Mouse (Mus musculus): ENCODE measurements around the gene Ccne1. TPM values are rescaled to one million over a fixed set of nuclear protein-coding genes. Genes with fewer than 3 reads are reported as not detected.

The Ccne1 gene
- polyA plus RNA-seq, 1 experiment from 2014 or later = 72.6 TPM

DNA sequence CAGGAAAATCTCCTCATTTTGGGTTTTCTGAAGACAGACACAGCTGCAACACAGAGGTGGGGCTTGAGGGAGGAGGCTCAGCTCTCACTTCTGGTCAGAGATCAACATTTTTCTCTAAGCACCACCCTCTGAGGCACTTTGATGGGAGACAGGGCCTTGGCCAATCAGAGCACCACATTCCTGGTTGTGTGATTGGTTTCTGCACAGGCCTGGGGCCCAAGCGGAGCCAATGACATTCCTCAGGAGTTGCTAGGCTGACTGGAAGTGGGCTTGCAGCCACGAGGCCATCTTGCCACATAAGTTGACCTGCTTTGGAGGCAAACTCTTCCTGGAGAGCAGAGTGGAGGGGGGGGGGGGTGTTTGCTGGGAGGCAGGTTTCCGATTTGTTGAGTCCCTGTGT is 4.7 kb upstream of the Ccne1 start:
- Histone ChIP-seq H3K4me1 (replicated peaks; ENCODE audit: control insufficient read depth, insufficient read depth, low read length) (peaks cover 24% of the 10 kb centered on the region), H3K4me2 (ENCODE audit: low read length) (peak overlapping the region; percentile 6; the same call in 1 of the 2 replicates), H3K36me3 (ENCODE audit: control insufficient read depth, insufficient read depth, low read length) (no peaks in the 10 kb centered on the region), H3K27me3 (replicated peaks; ENCODE audit: control insufficient read depth, insufficient read depth, low read length) (no peaks in the 10 kb centered on the region), H3K9me3 (ENCODE audit: control insufficient read depth, low read length) (no peaks in the 10 kb centered on the region), H3K9ac (ENCODE audit: low read length) (no peak overlapping the region), H3K4me3 (ENCODE audit: low read depth, low read length) (no peak overlapping the region), H3K27ac (ENCODE audit: low read depth) (peak overlapping the region; percentile 77)
- 28% methylated on average over 3 of the region's 3 CpGs for WGBS
- DNase-seq (ENCODE audit: low spot score) (peak; percentile 73), ATAC-seq (replicated peaks; ENCODE audit: low FRiP score, low TSS enrichment, low read depth) (peak; percentile 77)

GRCm38 (mm10) chr7:38108260-38108632 is 912 bp upstream of the Ccne1 start:
- no peaks in the 10 kb centered on the region for H3K9me3 ChIP-seq (ENCODE audit: control insufficient read depth, low read length)
- H3K27ac ChIP-seq (ENCODE audit: low read depth) = peak overlapping the region; percentile 63; the same call in 1 of the 2 replicates
- peak overlapping the region; percentile 82 for H3K4me2 ChIP-seq (ENCODE audit: low read length)
- DNase-seq (ENCODE audit: low spot score) (no peak), ATAC-seq (replicated peaks; ENCODE audit: low FRiP score, low TSS enrichment, low read depth) (no peak)
- peaks cover 31% of the 10 kb centered on the region for H3K4me1 ChIP-seq (replicated peaks; ENCODE audit: control insufficient read depth, insufficient read depth, low read length)
- peaks cover 3% of the 10 kb centered on the region for H3K36me3 ChIP-seq (ENCODE audit: control insufficient read depth, insufficient read depth, low read length)
- no peaks in the 10 kb centered on the region for H3K27me3 ChIP-seq (replicated peaks; ENCODE audit: control insufficient read depth, insufficient read depth, low read length)
- H3K9ac ChIP-seq (ENCODE audit: low read length) = peak overlapping the region; percentile 58
- peak overlapping the region; percentile 69; the same call in 1 of the 2 replicates for H3K4me3 ChIP-seq (ENCODE audit: low read depth, low read length)
- 17% methylated on average over 10 of the region's 10 CpGs for WGBS

- peak overlapping the region; percentile 69 for H3K4me3 ChIP-seq (ENCODE audit: low read depth, low read length)
- ATAC-seq (replicated peaks; ENCODE audit: low FRiP score, low TSS enrichment, low read depth) = no peak; the same call in 1 of the 2 replicates
- H3K9me3 ChIP-seq (ENCODE audit: control insufficient read depth, low read length) = no peaks in the 10 kb centered on the region
- peaks cover 17% of the 10 kb centered on the region for H3K36me3 ChIP-seq (ENCODE audit: control insufficient read depth, insufficient read depth, low read length)
- peak overlapping the region; percentile 49; the same call in 1 of the 2 replicates for H3K27ac ChIP-seq (ENCODE audit: low read depth)
- H3K4me1 ChIP-seq (replicated peaks; ENCODE audit: control insufficient read depth, insufficient read depth, low read length) = peaks cover 24% of the 10 kb centered on the region
- WGBS = under 1% methylated on average over 33 of the region's 47 CpGs
- peak; percentile 74 for DNase-seq (ENCODE audit: low spot score)
- H3K4me2 ChIP-seq (ENCODE audit: low read length) = peak overlapping the region; percentile 83
- H3K27me3 ChIP-seq (replicated peaks; ENCODE audit: control insufficient read depth, insufficient read depth, low read length) = no peaks in the 10 kb centered on the region
- H3K9ac ChIP-seq (ENCODE audit: low read length) = peak overlapping the region; percentile 69
These were observed 523 bp downstream of the Ccne1 start for GRCm38 (mm10) chr7:38106711-38107311.

DNA sequence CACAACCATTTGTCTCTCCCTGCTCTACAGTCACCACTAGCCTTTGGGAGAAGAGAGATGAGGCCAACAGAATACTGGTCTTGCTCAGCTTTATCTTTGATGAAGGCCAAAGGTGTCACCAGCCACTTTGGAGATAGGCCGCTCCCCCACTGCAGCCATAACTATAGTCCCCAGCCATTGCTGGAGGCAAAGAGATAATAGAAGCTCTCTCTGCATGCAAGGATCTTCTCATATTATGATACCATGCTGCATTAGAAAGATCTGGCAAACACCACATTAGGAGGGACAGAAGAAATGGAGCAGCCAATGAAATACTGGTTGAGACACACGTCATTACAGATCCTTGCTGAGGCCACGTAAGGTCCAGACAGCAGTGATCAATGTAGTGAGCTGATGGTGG is 2.0 kb downstream of the Ccne1 start:
- H3K4me1 ChIP-seq (replicated peaks; ENCODE audit: control insufficient read depth, insufficient read depth, low read length) = peaks cover 16% of the 10 kb centered on the region
- DNase-seq (ENCODE audit: low spot score) (no peak), ATAC-seq (replicated peaks; ENCODE audit: low FRiP score, low TSS enrichment, low read depth) (no peak)
- H3K36me3 ChIP-seq (ENCODE audit: control insufficient read depth, insufficient read depth, low read length) = peaks cover 31% of the 10 kb centered on the region
- H3K27me3 ChIP-seq (replicated peaks; ENCODE audit: control insufficient read depth, insufficient read depth, low read length) = no peaks in the 10 kb centered on the region
- no peak overlapping the region for H3K9ac ChIP-seq (ENCODE audit: low read length)
- peak overlapping the region; percentile 83; the same call in 1 of the 2 replicates for H3K4me2 ChIP-seq (ENCODE audit: low read length)
- no peak overlapping the region for H3K4me3 ChIP-seq (ENCODE audit: low read depth, low read length)
- 86% methylated on average over 3 of the region's 3 CpGs for WGBS
- no peak overlapping the region for H3K27ac ChIP-seq (ENCODE audit: low read depth)
- H3K9me3 ChIP-seq (ENCODE audit: control insufficient read depth, low read length) = no peaks in the 10 kb centered on the region

DNA sequence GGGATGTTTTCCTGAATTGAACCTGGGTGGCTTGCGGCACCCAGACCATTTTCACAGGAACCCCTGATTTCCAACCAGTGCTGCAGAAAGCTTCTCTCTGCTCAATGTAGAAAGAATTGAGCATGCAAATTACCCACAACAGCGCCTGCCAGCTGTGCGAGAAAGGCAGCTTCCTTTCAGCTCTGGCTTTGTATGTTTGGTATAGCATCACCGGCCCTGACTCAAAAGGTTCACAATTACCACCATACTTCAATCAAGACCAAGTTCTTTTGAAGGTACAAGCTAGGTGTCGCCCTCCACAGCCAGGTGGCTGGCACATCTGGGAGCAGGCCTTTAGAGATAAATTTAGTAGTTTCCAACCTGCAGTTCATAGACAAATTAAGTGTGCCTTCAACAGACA is 3.2 kb downstream of the Ccne1 start:
- H3K4me1 ChIP-seq (replicated peaks; ENCODE audit: control insufficient read depth, insufficient read depth, low read length) = peaks cover 16% of the 10 kb centered on the region
- H3K36me3 ChIP-seq (ENCODE audit: control insufficient read depth, insufficient read depth, low read length) = peaks cover 44% of the 10 kb centered on the region
- no peak overlapping the region for H3K27ac ChIP-seq (ENCODE audit: low read depth)
- H3K4me2 ChIP-seq (ENCODE audit: low read length) = no peak overlapping the region
- ATAC-seq (replicated peaks; ENCODE audit: low FRiP score, low TSS enrichment, low read depth) (no peak), DNase-seq (ENCODE audit: low spot score) (no peak)
- WGBS = 88% methylated on average over 5 of the region's 5 CpGs
- no peak overlapping the region for H3K4me3 ChIP-seq (ENCODE audit: low read depth, low read length)
- H3K9ac ChIP-seq (ENCODE audit: low read length) = no peak overlapping the region
- no peaks in the 10 kb centered on the region for H3K27me3 ChIP-seq (replicated peaks; ENCODE audit: control insufficient read depth, insufficient read depth, low read length)
- H3K9me3 ChIP-seq (ENCODE audit: control insufficient read depth, low read length) = no peaks in the 10 kb centered on the region

DNA sequence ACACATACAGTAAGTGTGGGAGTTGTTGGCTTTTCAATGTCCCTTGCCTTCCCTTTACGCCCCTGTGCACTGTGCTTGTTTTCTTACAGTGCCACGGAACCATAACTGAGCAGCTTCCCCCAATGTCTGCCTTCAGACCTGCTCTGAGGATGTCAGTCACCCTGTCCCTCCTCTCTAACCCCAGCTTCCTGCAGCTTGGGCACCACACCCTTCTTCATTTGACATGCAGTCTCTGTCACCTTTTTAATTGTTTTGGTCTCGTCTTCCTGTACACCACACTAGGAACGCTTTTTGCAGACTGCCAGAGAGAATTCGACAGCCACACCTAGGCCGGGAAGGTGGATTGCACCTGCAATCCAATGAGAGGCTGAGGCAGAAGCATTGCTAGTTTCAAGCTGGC is 13.0 kb downstream of the Ccne1 start:
- Histone ChIP-seq H3K27me3 (replicated peaks; ENCODE audit: control insufficient read depth, insufficient read depth, low read length) (no peaks in the 10 kb centered on the region), H3K36me3 (ENCODE audit: control insufficient read depth, insufficient read depth, low read length) (peaks cover 25% of the 10 kb centered on the region), H3K27ac (ENCODE audit: low read depth) (no peak overlapping the region), H3K9me3 (ENCODE audit: control insufficient read depth, low read length) (no peaks in the 10 kb centered on the region), H3K4me3 (ENCODE audit: low read depth, low read length) (no peak overlapping the region), H3K4me2 (ENCODE audit: low read length) (no peak overlapping the region), H3K9ac (ENCODE audit: low read length) (no peak overlapping the region), H3K4me1 (replicated peaks; ENCODE audit: control insufficient read depth, insufficient read depth, low read length) (no peaks in the 10 kb centered on the region)
- no peak for DNase-seq (ENCODE audit: low spot score)
- WGBS = 81% methylated on average over 6 of the region's 6 CpGs
- ATAC-seq (replicated peaks; ENCODE audit: low FRiP score, low TSS enrichment, low read depth) = no peak

- Histone ChIP-seq H3K9ac (ENCODE audit: low read length) (no peak overlapping the region), H3K36me3 (ENCODE audit: control insufficient read depth, insufficient read depth, low read length) (peaks cover 12% of the 10 kb centered on the region), H3K4me3 (ENCODE audit: low read depth, low read length) (no peak overlapping the region), H3K9me3 (ENCODE audit: control insufficient read depth, low read length) (no peaks in the 10 kb centered on the region), H3K4me2 (ENCODE audit: low read length) (no peak overlapping the region), H3K27ac (ENCODE audit: low read depth) (no peak overlapping the region), H3K4me1 (replicated peaks; ENCODE audit: control insufficient read depth, insufficient read depth, low read length) (no peaks in the 10 kb centered on the region), H3K27me3 (replicated peaks; ENCODE audit: control insufficient read depth, insufficient read depth, low read length) (no peaks in the 10 kb centered on the region)
- ATAC-seq (replicated peaks; ENCODE audit: low FRiP score, low TSS enrichment, low read depth) (no peak), DNase-seq (ENCODE audit: low spot score) (no peak)
- WGBS = 40% methylated on average over 2 of the region's 2 CpGs
These were observed 14.2 kb downstream of the Ccne1 start for GRCm38 (mm10) chr7:38093101-38093500.

- H3K4me2 ChIP-seq (ENCODE audit: low read length) = no peak overlapping the region
- no peak overlapping the region for H3K27ac ChIP-seq (ENCODE audit: low read depth)
- 72% methylated on average over 7 of the region's 7 CpGs for WGBS
- peaks cover 6% of the 10 kb centered on the region for H3K4me1 ChIP-seq (replicated peaks; ENCODE audit: control insufficient read depth, insufficient read depth, low read length)
- ATAC-seq (replicated peaks; ENCODE audit: low FRiP score, low TSS enrichment, low read depth) (no peak), DNase-seq (ENCODE audit: low spot score) (no peak)
- H3K4me3 ChIP-seq (ENCODE audit: low read depth, low read length) = no peak overlapping the region
- no peaks in the 10 kb centered on the region for H3K36me3 ChIP-seq (ENCODE audit: control insufficient read depth, insufficient read depth, low read length)
- H3K9ac ChIP-seq (ENCODE audit: low read length) = no peak overlapping the region
- no peaks in the 10 kb centered on the region for H3K27me3 ChIP-seq (replicated peaks; ENCODE audit: control insufficient read depth, insufficient read depth, low read length)
- H3K9me3 ChIP-seq (ENCODE audit: control insufficient read depth, low read length) = no peaks in the 10 kb centered on the region
These were observed 17.2 kb downstream of the Ccne1 start for GRCm38 (mm10) chr7:38089930-38090675.
